Mouse (Mus musculus) left cerebral cortex, postnatal 36 days (tissue): ENCODE data around the gene Pced1b. TPM values are rescaled to one million over a fixed set of nuclear protein-coding genes. Genes with fewer than 3 reads are reported as not detected.
A peak's percentile ranks its signal among the peaks of the same experiment; 100 is the strongest.
"Not testable (repeated sequence)": the region's sequence is repeated elsewhere in the genome, so short reads cannot be mapped to it uniquely, and the experiment has no call there.

ENCODE experiments used
- DNase-seq, 2 experiments: peaks; one replicate each; pipeline ENCODE4 v3.0.0; 2021 to 2022; ENCODE audit warnings: low spot score in 2 of 2, mixed read lengths in 1 of 2
- intact Hi-C: fragments of 180-260 bp; cut with DNase I; formaldehyde crosslinking; loops from one replicate; pipeline ENCODE4 v1.15.1; 2025
- total RNA-seq, 2 experiments: library from RNA; stranded (reverse); gene quantifications; 2 replicates each; pipeline ENCODE4 v1.2.3; 2021

The Pced1b gene
- 1 to 10 TPM; 6.4 to 7.9 TPM for total RNA-seq

DNA sequence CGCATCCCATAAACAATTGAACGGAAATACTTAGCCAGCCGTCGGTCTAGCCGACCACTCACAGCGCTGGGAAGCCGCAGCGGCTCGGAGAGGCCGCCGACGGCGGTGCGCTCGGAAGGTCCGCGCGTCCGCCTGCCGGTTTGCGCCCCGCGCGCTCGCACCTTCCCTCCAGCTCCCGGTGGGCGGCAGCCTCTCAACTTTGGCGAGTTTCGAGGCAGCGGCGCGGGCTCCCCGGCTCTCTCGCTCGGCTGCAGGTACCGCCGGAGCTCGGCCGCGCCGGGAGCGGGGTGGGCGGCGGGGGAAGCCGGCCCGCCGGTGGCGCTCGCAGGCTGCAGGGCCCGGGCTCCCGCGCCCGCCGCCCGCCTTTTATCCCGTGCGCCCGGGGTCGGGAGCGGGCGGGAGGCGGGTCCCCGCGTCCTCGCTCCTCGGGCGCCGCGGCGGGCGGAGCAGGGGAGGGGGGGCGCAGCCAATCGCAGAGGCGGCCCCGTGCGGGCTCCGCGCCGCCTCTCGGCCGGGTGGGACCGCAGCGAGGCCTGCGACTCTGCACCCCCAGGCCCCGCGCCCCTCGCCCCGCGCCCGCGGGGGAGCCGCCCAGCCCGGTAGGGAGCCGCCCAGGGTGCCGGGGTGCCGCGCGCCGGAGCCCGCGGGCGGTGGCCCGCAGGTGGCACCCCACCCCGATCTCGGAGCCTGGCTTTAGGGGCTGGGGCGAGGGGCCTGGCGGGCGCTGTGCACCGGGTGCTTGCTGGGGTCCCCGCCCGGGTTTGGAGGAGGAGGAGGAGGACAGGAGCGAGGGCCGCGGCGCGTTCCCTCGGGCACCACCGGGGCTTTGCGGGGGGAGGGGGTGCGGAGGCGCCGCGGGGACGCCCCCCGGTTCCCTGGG is at the start of gene Pced1b, which contains the start of gene Amigo2:
Gene Pced1b, plus strand, starts transcription at position 197 of the 880 bp plus-strand sequence.
Gene Amigo2, minus strand, starts transcription at position 377 of the 880 bp plus-strand sequence.
- intact Hi-C loops = loop anchor here (1.0 to 5.0 kb wide), 3 partner anchors 44 to 415 kb away; no protein-coding TSS in a partner anchor
- peak; percentile 43 to 67 for DNase-seq

DNA sequence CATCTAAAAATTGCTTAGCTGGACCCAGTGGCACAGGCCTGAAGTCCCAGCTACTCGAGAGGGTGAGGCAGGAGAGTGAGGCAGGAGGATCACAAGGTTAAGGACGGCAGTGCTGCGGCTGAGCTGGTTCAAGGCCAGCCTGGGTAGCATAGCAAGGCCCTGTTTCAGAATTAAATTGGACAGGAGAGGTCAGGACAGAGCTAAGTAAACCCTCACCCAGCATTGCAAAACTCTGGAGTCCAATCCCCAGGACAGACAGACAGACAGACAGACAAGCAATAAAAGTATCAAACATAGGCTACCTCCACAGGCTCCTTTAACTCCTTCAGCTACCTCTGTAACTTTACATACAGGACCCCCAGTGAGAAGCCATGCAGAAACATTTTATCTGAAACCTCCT is 42.0 kb upstream of the Pced1b start:
- intact Hi-C loops = no loop called here
- DNase-seq = no peak

DNA sequence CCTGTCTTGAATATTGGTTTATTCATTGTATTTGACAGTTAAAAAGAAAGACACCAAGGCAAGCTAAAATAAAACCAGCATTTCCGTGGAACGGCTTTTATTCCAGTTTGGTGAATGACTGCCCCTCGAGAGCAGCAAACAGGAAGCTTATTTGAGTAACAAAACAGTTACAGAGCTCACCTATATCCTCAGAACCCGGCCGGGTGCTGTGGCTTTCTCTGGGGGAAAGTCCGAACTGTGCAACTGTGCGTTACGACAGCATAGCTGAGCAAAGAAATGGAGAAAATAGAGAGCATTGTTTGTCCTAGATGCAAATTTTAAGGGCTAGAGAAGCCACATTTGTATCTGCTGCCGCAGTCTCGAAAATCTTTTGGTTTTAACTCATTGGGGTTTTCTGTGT is 41.1 kb upstream of the Pced1b start:
- intact Hi-C loops = no loop called here

DNA sequence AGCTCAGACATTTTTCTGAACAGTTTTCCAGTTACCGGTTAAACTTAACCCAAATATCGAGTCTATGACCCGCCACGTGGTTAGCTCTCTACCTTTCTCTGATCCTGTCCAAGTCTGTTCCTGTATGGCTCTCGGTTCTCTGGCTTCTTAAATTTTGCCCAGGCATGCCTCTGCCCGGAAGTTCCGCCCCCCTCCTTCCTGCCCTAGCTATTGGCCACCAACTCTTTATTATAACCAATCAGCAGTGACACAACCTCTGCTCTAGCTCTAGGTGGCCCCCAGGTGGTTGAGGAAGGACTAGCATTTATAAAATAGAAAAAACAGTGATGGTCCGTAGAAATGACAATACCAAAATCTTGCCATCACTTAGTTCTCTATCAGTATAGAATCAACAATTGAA is 40.4 kb upstream of the Pced1b start:
- DNase-seq = no peak
- intact Hi-C loops = no loop called here

More for the DNA sequence above, 41.1 kb upstream of the Pced1b start:
- no peak for DNase-seq

DNA sequence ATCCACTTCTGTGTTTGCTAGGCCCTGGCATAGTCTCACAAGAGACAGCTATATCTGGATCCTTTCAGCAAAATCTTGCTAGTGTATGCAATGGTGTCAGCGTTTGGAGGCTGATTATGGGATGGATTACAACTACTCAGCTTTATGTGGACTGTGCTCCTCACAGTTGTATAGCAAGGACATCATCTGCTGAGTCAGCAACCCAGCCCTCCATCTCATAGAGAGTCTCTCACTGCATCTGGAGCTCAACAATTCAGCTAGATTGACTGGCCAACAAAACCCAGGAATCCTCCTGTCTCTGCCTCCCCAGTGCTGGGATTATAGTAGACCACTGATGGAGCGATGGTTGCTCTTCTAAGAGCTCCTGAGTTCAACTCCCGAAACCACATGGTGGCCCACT is 37.2 kb upstream of the Pced1b start:
- DNase-seq, intact Hi-C loops: not testable (repeated sequence)

DNA sequence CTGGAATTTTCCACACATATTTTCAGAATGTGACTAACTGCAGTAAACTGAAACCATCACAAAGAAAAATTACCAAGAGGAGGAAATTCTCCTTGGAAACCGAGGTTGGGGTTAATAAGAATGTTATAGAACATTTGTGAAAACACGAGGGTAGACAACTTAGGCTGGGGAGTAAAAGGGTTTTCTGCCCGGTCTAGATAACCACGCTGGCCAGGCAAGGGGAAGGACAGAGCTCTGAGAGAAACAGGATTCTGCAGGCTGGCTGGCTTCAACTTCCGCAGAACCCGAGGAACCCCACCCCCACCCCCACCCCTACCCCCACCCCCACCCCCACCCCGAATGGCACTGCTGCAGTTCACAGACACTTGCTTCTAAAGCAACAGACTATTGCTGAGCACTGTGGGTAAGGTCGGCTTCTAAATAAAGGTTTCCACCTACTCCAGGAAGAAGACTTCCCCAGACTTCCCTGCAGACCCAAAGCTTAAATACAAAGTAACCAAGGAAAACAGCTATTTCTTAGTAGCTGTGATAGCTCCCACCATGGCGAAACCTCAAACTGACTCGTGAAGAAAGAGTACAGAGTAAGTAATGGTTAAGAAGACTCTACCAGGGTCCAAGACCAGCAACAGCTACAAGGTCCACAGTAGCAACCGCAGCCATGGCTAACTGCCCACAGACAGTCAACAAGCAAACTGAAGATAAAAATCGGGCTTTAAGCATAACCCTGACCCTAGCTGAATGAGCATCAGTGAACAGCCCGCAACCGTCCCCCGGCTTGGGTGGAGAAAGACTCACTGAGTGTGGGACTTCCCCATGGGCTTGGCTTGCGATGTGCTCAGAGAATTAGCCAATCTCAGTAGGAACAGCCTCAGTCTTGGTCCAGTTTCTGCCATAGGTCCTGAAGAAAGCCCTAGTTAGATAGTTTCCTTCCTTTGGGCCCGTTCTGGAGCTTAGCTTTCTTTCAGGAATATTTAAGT is 34.1 kb upstream of the Pced1b start:
- no peak for DNase-seq
- intact Hi-C loops = no loop called here

DNA sequence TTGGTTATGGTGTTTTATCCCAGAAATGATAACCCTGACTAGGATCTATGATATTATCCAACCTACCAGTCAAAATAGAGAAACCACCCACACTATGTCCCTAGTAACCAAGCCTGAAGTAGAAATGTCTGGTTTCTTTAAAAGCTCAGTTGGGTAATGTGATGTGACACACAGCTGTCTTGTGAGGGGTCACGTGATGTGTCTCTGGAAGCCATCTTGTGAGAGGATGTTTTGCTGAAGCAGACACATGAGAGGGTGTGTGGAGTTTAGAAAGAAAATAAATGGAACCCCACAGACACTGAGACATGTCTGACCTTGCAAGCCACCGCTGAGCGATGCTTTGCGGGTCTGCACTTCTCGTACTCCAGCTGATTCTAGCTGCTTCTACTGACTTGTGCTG is 30.1 kb upstream of the Pced1b start:
- DNase-seq = no peak
- intact Hi-C loops = no loop called here

DNA sequence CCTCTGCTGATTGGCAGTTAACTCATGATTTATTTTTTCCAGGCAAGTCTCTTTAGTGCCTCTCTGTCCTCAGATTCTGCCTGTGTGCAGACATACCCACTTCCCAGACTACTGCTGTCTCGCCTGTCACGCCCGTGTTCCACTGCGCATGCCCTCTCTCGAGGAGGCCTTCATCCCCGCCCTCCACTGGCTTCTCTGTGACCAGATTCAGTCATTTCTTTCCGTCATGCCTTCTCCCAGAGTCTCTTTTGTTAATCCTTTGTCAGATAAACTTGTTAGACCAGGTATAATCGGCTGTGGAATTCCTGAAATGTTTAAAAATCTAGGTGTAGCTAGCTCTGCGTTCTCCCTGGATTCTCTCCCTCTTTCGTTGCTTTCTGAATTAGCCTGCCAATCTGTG is 23.5 kb upstream of the Pced1b start:
- DNase-seq = no peak
- intact Hi-C loops = no loop called here

DNA sequence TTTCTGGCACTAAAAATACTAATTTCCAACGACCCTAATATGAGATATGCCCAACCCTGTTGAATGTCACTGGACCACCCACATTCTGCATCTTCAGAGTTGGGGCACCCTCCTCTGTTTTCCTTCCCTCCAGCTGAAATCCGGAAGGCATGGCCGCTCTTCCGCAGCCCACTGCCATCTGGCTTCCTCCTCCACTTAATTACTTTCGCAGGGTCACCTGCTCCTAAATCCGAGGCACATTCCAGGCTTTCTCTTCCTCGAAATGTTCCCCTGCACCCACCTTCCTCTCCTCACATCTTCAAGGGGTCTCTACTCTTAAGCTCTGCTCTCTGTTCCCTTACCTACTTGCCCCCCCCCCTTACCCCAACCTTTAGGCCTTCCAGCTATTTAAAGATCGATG is 22.9 kb upstream of the Pced1b start:
- intact Hi-C loops = no loop called here
- DNase-seq = no peak

DNA sequence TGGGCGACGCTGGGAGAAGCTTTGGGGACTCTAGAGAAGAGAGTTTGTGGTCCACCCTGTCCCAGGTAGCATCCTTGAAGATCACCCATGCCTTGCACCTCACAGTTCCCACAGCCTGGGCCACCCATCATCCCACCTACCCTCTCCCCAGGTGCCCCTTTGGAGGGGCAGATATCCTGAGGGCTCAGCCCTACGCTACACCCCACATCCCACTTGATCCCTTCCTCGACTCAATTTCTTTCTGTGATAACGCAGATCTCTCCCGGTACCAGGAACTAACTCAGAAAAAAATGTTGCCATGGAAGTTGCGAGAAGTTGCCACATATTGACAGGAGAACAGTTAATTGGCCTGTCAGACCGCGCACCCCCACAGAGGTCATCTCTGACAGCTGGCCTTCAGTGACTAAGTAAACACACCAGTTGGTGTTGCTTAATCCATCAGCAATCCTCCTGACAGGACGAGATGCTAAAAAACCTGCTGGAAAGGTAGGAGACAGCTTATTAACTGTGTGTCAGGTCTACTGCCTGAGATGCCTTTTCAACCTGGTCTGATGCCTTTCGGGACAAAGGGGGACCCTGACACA is 17.3 kb upstream of the Pced1b start:
- no peak for DNase-seq
- intact Hi-C loops = no loop called here

DNA sequence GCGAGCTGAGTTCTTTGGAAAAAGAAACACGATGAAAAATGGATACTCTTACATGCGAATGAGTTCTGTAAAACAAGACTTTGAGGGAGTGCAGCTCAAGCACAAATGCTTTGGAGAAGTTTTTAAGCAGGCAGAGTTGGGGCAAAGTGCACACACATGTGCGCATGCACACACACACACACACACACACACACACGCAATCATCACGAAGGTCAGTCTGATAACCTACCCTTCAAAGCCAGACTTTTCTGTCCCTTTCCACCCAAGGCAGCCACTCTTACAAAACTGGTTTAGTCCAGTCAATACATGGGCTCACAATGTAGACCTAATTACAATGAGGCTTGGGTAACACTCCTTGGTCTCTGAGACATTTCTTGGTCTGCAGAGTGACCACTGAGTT is 12.8 kb upstream of the Pced1b start:
- intact Hi-C loops = no loop called here
- no peak for DNase-seq

DNA sequence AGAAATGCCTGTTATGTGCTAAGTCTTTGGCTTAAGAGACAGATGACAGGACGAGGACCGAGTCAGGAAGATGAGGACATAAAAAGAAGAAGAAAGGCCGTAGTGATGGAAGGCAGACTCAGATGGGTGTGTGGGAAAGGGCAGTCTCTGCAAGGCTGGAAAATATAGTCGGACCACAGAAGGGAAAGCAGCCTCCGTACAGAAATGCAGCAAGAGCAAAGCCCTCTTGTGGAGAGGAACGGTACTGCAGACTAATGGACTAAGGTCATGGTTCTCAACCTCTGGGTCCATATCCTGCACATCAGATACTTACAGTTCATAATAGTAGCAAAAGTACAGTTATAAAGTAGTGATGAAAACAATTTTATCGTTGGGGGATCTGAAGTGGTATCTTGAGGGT is 11.7 kb upstream of the Pced1b start:
- intact Hi-C loops = loop anchor here (5.0 kb wide), 1 partner anchor 38 kb away; no protein-coding TSS in a partner anchor
- no peak for DNase-seq

DNA sequence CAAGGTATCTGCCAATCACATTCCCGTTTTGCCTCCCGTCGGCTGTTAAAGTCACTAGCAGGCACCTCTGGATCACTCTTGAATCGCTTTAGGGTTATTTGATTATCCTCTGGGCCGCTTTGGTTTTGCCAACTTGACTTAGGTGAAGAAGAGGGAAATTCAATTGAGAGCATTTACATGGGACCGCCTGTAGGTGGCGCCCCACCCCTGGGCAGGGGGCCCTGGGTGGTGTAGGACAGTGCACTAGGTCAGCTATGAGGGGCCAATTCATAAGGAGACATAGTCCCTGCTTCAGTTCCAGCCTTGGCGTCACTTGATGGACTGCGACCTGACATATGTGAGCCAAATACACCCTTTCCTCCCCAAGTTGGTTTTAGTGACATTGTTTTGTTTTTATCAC is 10.0 kb upstream of the Pced1b start:
- intact Hi-C loops = loop anchor here (5.0 kb wide), 1 partner anchor 40 kb away; no protein-coding TSS in a partner anchor
- no peak for DNase-seq

DNA sequence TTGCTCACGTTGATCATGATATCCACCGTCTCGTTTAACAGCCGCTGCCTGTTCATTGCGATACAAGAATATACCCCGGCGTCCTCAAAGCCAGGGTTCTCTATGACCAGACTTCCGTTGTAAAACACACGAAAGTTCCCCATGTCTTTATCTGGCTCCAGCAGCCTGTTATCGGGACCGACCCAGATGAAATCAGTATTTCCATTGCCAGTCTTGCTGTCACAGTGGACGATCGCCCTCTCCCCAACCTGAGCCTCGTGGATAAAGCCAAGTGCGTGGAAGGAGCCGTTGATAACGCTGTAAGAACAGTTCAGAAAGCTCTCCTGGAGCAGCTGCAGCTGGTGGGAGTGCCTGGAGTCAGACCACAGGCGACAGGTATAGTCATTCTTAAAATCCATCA is 1.5 kb upstream of the Pced1b start:
- no peak for DNase-seq
- intact Hi-C loops = loop anchor here (5.0 kb wide), 1 partner anchor 417 kb away; no protein-coding TSS in a partner anchor

DNA sequence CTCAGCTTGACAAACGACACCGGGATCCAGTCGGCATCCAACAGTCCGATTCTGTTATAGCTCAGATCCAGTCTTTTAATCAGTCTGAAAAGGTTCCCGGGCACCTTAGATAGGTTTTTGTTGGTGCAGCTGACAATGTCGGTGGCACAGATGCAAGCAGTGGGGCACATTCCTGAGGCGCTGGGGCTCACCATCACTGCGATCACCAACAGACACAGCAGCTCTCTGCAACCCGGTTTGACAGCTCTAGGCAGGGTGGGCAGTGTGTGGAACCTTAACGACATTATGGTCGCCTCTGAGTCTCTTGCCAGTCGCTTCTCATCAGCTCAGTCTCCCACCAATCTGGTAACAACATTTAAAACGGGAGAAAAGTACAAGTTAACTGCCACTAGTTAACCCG is 651 bp upstream of the Pced1b start:
- no peak for DNase-seq
- intact Hi-C loops = loop anchor here (2.0 to 5.0 kb wide), 2 partner anchors 45 to 416 kb away; no protein-coding TSS in a partner anchor

DNA sequence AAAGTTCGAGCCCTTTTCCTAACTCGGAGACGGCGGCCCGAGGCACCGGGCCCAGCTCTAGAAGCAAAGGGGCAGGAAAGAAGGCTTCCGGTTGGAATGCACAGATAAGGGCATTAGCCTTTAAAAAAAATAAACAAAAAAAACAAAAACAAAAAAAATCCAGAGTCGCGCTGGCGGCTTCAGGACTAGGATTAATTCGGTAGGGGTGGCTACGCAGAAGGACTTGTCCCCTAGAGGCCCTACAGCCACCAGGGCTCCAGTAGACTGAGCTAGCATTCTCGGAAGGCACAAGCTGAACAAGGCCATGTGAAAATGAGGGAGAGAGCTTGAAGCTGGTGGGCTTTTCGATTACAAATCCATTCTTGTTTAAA is 869 bp downstream of the Pced1b start:
- DNase-seq = peak in 1 of 2 experiments; percentile 17
- intact Hi-C loops = loop anchor here (1.0 to 5.0 kb wide), 3 partner anchors 43 to 415 kb away; no protein-coding TSS in a partner anchor

DNA sequence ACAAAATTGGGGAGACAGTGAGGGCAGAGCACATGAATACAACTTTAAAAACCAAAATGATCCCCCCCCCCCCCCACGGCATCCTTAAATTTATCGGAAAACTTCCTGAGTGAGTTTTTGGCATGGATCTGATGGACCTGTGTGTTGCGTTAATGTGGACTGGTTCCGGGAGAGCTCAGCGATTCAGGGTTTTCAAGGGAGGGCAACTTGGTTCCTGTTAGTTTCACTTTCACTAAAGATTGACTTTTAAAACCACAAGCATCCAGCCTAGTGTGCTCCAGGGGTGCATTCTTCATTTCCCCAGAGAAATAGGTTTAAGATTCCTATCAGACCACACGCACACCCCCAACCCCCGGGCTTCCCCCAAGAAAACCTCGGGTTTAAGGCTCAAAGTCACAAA is 1.4 kb downstream of the Pced1b start:
- intact Hi-C loops = loop anchor here (5.0 kb wide), 1 partner anchor 414 kb away; no protein-coding TSS in a partner anchor
- DNase-seq = no peak

DNA sequence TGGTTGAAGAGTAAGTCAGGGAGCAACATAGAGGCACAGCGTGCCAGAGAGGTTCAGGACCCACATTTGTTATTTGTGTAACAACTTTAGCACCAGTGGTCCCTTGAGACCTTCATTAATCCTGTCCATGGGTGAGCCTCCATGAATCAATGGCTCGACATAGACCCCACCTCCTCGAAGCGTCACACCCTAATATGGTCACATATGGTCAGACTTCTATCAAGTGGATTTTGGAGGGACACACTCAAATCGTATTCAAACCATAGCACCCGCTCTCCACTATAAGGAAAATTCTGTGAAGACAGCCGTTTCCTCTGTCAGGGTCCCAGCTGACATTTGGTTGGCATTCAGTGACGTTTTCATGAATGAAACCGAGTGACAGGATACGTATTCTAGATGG is 2.4 kb downstream of the Pced1b start:
- DNase-seq = no peak
- intact Hi-C loops = loop anchor here (5.0 kb wide), 1 partner anchor 413 kb away; no protein-coding TSS in a partner anchor

DNA sequence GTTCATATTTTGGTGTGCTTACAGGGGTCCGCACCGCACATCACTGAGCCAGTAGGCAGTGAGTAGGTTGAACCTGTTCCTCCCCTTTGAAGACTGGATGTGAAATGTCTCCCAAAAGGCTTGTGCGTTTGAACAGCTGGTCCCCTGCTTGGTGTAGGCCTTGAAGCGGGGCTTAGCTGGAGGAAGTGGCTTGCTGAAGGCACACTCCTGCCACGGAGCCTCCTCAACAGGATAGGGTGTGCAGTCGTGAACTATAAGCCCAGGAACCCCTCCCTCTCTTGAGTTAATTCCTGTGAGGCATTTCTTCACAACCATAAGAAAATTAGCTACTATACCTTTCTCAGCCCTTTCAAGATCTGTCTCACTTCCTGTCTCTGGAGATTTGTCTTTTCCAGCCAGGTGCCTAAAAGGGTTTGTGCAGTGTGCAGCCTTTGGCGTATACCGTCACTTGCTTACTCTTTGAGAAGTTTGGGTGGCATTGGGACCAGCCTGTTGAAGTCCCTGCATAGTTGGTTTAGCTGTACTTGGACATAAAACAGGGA is 5.7 kb downstream of the Pced1b start:
- no peak for DNase-seq
- intact Hi-C loops = no loop called here
